Mouse (Mus musculus) liver, embryonic 14.5 days (tissue): ENCODE measurements around the gene 3110082J24Rik.

Experiments used
- CTCF ChIP-seq: IDR thresholded peaks from 2 replicates; pipeline ENCODE4 v1.5.1; 2016; ENCODE audit warnings: antibody characterized with exemption, low read depth, control low read depth
- EP300 ChIP-seq: IDR thresholded peaks from 2 replicates; pipeline ENCODE4 v1.6.1; 2016; ENCODE audit warnings: antibody characterized with exemption, low read depth

- TF ChIP-seq CTCF (no peak), EP300 (no peak)
Observed at GRCm38 (mm10) chr5:30107186-30107585, 1.3 kb upstream of the 3110082J24Rik start.
